27 mouse cellular contexts compared by ENCODE assay signal in the genomic region with DNA sequence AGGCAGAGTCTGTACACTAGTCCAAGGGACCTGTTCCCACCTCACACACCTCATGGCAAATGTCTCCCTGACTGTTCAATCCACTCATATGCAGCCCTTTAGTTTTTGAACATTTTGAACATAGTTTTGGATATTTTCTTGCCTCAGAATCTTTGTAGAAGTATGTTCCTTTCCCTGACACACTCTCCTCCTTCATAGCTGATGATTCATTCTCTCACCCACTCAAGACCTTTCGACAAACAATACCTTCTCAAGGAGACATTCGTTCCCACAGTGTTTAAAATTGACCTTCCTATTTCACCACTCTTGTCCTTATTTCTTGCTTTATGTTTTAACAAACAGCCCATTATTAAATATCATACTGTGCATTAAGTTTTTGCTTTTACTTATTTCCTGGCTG.
"Had no signal": no experiment of that assay in that cellular context is flagged by ENCODE, and none has a peak within 500 bp of the region (broad histone marks: within the 10 kb centered on the region; RNA-seq: fewer than 3 reads in every experiment).

No protein-coding gene starts in this region.

- ATAC-seq: hindbrain, embryonic 16.5 days; intestine, embryonic 16.5 days; liver, embryonic 12.5 days had no signal

- DNase-seq: gastrocnemius, adult 2 months; gastrocnemius, postnatal 10 days; gastrocnemius, postnatal 25 days; heart, adult 18-20 months; heart, postnatal 10 days; heart, postnatal 4 days; kidney, adult 11 months; kidney, adult 2 months; kidney, adult 9 months; kidney, postnatal 14 days; kidney, postnatal 36 days; layer of hippocampus, adult 9-11 months; layer of hippocampus, postnatal 36 days; left cerebral cortex, postnatal 4 days had no signal

- H3K27ac ChIP-seq: gastrocnemius, adult 2 months; heart, embryonic 10.5 days; hindbrain, embryonic 10.5 days; hindbrain, embryonic 12.5 days; hindbrain, embryonic 14.5 days; kidney, embryonic 15.5 days; kidney, postnatal 0 days; limb, embryonic 13.5 days; limb, embryonic 15.5 days; liver, embryonic 12.5 days; liver, embryonic 14.5 days had no signal

- H3K4me3 ChIP-seq: gastrocnemius, adult 2 months; heart, embryonic 10.5 days; heart, embryonic 12.5 days; hindbrain, embryonic 10.5 days; hindbrain, embryonic 12.5 days; kidney, embryonic 15.5 days; limb, embryonic 13.5 days; limb, embryonic 15.5 days; liver, embryonic 12.5 days had no signal
